Mouse (Mus musculus): Measurements from ENCODE around the gene Bach2. TPM values are rescaled to one million over a fixed set of nuclear protein-coding genes. Genes with fewer than 3 reads are reported as not detected.

Bach2 gene
- polyA plus RNA-seq, 1 experiment from 2014 or later, result 4.8 TPM

DNA sequence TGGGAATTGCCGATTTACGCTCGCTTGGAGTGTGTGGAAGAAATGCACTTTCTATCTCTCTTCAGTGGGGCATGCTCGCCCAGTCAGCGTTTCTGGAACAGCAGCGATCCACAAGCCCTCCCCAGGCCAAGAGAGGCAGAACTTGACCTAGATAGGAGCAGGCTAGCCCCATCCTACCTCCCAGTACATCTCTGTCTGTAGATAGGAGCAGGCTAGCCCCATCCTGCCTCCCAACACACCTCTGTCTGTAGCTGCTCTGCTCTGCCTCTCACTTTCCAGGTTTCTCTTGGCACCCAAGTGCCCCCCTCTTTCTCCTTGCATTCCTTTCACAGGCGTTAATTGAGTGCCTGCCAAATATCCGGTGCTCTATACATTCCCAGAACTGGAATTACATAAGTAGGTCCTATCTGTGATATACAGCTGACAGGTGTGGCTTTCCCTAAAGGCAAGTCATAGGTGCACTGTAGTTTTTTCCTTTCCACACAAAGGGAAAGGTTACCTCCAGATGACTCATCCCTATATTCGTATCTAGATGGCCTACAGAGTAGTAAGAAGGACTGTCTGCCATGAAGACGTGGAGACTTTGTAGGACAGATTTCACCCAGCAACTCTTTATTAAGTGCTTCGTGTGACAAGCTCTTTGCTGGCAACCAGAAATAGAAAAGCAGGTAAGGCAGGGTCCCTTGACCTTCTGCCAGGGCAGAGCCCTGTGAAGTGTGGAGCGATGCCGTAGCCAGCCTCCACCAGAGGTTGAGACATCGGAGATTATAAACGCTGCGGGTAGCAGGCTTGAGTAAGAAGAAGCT is 137.3 kb downstream of the Bach2 start:
- WGBS, result 81% methylated on average over 16 of the region's 16 CpGs
- no peak for DNase-seq (ENCODE audit: low spot score)
- no peaks in the 10 kb centered on the region for H3K9me3 ChIP-seq (ENCODE audit: control insufficient read depth, low read length)
- H3K4me1 ChIP-seq (replicated peaks; ENCODE audit: control insufficient read depth, insufficient read depth, low read length), result peaks cover 4% of the 10 kb centered on the region
- no peaks in the 10 kb centered on the region for H3K27me3 ChIP-seq (replicated peaks; ENCODE audit: control insufficient read depth, insufficient read depth, low read length)
- no peak for ATAC-seq (replicated peaks; ENCODE audit: low FRiP score)
- H3K27ac ChIP-seq (ENCODE audit: low read depth, low read length), result no peak overlapping the region
- H3K4me3 ChIP-seq (ENCODE audit: low read depth, low read length), result no peak overlapping the region
- no peaks in the 10 kb centered on the region for H3K36me3 ChIP-seq (ENCODE audit: control insufficient read depth, insufficient read depth, low read length)
- H3K9ac ChIP-seq (ENCODE audit: low read depth, low read length), result no peak overlapping the region
- no peak overlapping the region for H3K4me2 ChIP-seq

DNA sequence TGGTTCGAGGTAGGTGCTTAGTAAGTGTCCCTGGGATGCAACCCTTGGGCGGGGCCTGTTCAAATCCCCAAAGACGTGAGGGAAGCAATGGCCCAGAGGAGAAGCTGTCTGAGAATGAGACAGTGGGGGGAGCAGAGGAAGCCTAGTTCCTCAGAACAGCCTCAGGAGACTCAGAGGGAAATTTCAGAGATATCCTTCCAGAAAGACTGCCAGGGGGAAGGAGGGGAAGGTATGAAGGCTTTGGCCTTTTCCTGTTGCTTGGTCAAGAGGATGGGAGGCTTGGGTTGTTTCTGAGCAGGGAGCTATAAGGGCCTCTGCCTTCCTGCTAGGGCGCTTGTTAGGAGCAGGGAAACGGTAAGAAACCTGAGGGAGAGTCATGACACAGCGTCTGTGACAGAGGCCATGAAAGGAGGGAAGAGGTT is 137.9 kb downstream of the Bach2 start:
- H3K4me1 ChIP-seq (replicated peaks; ENCODE audit: control insufficient read depth, insufficient read depth, low read length), result peaks cover 4% of the 10 kb centered on the region
- H3K9ac ChIP-seq (ENCODE audit: low read depth, low read length), result no peak overlapping the region

DNA sequence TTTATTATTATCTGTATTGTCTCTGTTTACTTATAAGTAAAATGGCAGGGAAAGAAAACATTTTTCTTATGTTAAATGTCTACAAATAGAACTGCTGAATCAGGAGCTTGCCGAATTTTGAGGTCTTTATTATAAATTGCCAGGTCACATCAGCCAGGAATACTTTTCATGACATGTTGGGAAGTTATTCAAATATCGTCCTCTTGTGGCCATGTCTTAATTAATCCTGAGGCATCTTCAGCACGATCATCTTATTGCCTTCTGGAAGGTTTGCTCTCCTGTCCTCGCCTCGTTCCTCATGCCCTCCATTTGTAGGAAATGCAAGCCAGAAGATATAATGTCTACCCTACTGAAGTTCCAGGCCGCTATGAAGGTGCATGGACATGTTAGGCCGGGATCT is 140.5 kb downstream of the Bach2 start:
- ATAC-seq (replicated peaks; ENCODE audit: low FRiP score) (no peak), DNase-seq (ENCODE audit: low spot score) (no peak)
- Histone ChIP-seq H3K4me2 (no peak overlapping the region), H3K9ac (ENCODE audit: low read depth, low read length) (no peak overlapping the region), H3K27ac (ENCODE audit: low read depth, low read length) (no peak overlapping the region), H3K4me1 (replicated peaks; ENCODE audit: control insufficient read depth, insufficient read depth, low read length) (no peaks in the 10 kb centered on the region; the same call in 1 of the 2 replicates), H3K36me3 (ENCODE audit: control insufficient read depth, insufficient read depth, low read length) (no peaks in the 10 kb centered on the region), H3K9me3 (ENCODE audit: control insufficient read depth, low read length) (no peaks in the 10 kb centered on the region), H3K27me3 (replicated peaks; ENCODE audit: control insufficient read depth, insufficient read depth, low read length) (no peaks in the 10 kb centered on the region), H3K4me3 (ENCODE audit: low read depth, low read length) (no peak overlapping the region)
- WGBS, result 82% methylated on average over 7 of the region's 7 CpGs

More for the DNA sequence above, 137.9 kb downstream of the Bach2 start:
- WGBS, result 52% methylated on average over 6 of the region's 6 CpGs
- DNase-seq (ENCODE audit: low spot score) (no peak), ATAC-seq (replicated peaks; ENCODE audit: low FRiP score) (no peak)
- Histone ChIP-seq H3K4me2 (no peak overlapping the region), H3K9me3 (ENCODE audit: control insufficient read depth, low read length) (no peaks in the 10 kb centered on the region), H3K4me3 (ENCODE audit: low read depth, low read length) (no peak overlapping the region), H3K36me3 (ENCODE audit: control insufficient read depth, insufficient read depth, low read length) (no peaks in the 10 kb centered on the region), H3K27ac (ENCODE audit: low read depth, low read length) (no peak overlapping the region), H3K27me3 (replicated peaks; ENCODE audit: control insufficient read depth, insufficient read depth, low read length) (no peaks in the 10 kb centered on the region)

DNA sequence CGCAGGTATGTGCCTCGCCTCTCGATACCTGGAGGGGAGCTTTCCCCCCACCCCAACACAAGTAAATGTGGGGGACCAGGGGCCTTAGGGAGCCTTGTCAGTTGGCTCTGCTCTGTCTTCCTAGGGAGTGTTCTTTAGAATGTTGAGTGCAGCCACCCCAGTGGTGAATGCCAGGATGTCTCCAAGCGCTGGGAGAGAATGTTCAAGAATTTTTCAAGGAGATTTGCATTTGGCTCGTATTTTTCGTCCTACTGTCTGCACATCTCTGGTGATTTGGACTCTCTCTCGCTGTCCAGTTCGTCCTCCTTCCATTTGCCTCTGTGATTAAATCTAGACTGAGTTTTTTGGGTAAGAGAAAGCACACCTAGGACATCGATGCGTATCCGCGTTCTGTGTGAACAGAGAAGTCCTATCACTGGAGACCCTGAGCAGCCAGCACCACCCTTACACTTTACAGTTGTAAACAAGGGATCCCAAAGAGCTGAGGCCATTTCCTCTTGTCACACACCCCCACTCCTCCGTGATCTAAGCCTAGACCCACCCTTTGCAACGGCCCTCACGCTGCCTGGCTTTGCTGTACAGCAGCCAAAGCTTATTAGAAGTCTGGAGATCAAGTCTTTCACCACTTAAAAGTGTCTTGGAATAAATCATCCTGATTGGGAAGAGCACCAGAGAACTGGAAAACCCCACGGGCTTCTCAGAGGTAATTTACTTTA is 143.2 kb downstream of the Bach2 start:
- Histone ChIP-seq H3K27ac (ENCODE audit: low read depth, low read length) (no peak overlapping the region), H3K9ac (ENCODE audit: low read depth, low read length) (no peak overlapping the region), H3K4me3 (ENCODE audit: low read depth, low read length) (no peak overlapping the region), H3K9me3 (ENCODE audit: control insufficient read depth, low read length) (no peaks in the 10 kb centered on the region), H3K4me1 (replicated peaks; ENCODE audit: control insufficient read depth, insufficient read depth, low read length) (peaks cover 3% of the 10 kb centered on the region; the same call in 1 of the 2 replicates), H3K4me2 (no peak overlapping the region), H3K36me3 (ENCODE audit: control insufficient read depth, insufficient read depth, low read length) (no peaks in the 10 kb centered on the region), H3K27me3 (replicated peaks; ENCODE audit: control insufficient read depth, insufficient read depth, low read length) (no peaks in the 10 kb centered on the region)
- no peak for ATAC-seq (replicated peaks; ENCODE audit: low FRiP score)
- WGBS, result 76% methylated on average over 16 of the region's 16 CpGs
- no peak for DNase-seq (ENCODE audit: low spot score)

DNA sequence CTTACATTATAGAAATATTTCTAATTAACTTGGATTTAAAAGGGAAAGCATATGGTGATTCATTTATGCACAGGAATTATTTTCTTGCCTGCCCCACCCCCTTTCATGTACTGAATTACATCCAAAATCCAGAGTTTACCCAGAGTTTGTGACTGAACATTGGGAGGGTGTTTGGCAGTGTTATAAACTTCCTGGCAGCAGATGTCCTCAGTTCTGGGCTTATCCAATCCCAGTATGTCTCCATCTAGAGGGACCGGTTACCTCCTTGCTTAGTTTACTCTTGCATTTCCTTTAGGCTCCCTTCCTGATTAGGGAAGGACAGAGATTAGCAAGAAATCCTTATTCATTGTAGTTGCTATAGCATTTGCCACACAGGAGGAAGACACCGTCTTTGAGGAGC is 146.5 kb downstream of the Bach2 start:
- ATAC-seq (replicated peaks; ENCODE audit: low FRiP score), result no peak
- H3K27me3 ChIP-seq (replicated peaks; ENCODE audit: control insufficient read depth, insufficient read depth, low read length), result no peaks in the 10 kb centered on the region
- H3K9ac ChIP-seq (ENCODE audit: low read depth, low read length), result no peak overlapping the region
- H3K36me3 ChIP-seq (ENCODE audit: control insufficient read depth, insufficient read depth, low read length), result no peaks in the 10 kb centered on the region
- 74% methylated on average over 2 of the region's 2 CpGs for WGBS
- H3K4me1 ChIP-seq (replicated peaks; ENCODE audit: control insufficient read depth, insufficient read depth, low read length), result peaks cover 16% of the 10 kb centered on the region
- H3K27ac ChIP-seq (ENCODE audit: low read depth, low read length), result no peak overlapping the region
- no peak for DNase-seq (ENCODE audit: low spot score)
- no peak overlapping the region for H3K4me3 ChIP-seq (ENCODE audit: low read depth, low read length)
- no peak overlapping the region for H3K4me2 ChIP-seq
- no peaks in the 10 kb centered on the region for H3K9me3 ChIP-seq (ENCODE audit: control insufficient read depth, low read length)

DNA sequence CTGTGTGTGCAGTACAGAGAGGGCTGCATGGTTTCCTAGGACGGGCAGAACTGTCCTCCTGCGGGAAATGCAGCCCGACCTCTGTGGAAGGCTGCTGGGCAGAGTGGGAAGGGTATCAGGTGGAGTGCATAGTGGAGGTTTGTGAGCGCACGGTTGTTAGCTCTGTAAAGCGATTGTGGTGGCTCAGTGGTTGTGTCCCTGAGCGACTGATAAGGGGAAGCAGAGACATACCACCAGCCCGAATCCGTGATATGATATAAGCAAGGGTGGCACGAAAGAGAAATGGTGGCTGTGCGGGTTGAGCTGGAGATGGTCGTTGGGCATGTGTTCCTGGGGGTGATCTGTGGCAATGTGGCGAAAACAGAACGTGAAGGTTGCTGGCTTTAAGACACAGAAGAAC is 147.0 kb downstream of the Bach2 start:
- no peak overlapping the region for H3K4me2 ChIP-seq
- DNase-seq (ENCODE audit: low spot score), result no peak
- ATAC-seq (replicated peaks; ENCODE audit: low FRiP score), result no peak
- no peak overlapping the region for H3K27ac ChIP-seq (ENCODE audit: low read depth, low read length)
- no peaks in the 10 kb centered on the region for H3K9me3 ChIP-seq (ENCODE audit: control insufficient read depth, low read length)
- H3K4me1 ChIP-seq (replicated peaks; ENCODE audit: control insufficient read depth, insufficient read depth, low read length), result peaks cover 16% of the 10 kb centered on the region
- H3K27me3 ChIP-seq (replicated peaks; ENCODE audit: control insufficient read depth, insufficient read depth, low read length), result no peaks in the 10 kb centered on the region
- H3K4me3 ChIP-seq (ENCODE audit: low read depth, low read length), result no peak overlapping the region
- no peaks in the 10 kb centered on the region for H3K36me3 ChIP-seq (ENCODE audit: control insufficient read depth, insufficient read depth, low read length)
- H3K9ac ChIP-seq (ENCODE audit: low read depth, low read length), result no peak overlapping the region
- 54% methylated on average over 14 of the region's 14 CpGs for WGBS

DNA sequence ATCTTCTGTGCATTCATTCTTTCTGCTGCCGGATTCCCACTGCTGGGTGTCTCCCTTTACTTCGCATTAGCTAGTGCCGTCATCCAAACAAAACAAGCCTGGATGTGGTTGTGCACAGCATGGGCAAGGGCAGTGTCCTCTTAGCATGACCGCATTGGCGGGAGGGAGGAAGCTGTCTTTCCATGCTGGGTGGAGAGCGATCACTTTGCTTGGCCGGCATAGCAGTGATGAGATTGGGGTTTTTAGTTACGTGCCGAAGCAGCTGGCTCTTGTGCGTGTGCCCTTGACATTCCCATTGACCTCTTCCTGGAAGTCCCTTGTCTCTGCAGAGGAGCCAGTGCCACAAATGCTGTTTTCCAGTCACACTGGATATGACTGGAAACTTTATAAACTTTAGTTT is 147.7 kb downstream of the Bach2 start:
- H3K36me3 ChIP-seq (ENCODE audit: control insufficient read depth, insufficient read depth, low read length), result no peaks in the 10 kb centered on the region
- no peaks in the 10 kb centered on the region for H3K27me3 ChIP-seq (replicated peaks; ENCODE audit: control insufficient read depth, insufficient read depth, low read length)
- no peak overlapping the region for H3K27ac ChIP-seq (ENCODE audit: low read depth, low read length)
- no peak overlapping the region for H3K4me2 ChIP-seq
- peaks cover 16% of the 10 kb centered on the region for H3K4me1 ChIP-seq (replicated peaks; ENCODE audit: control insufficient read depth, insufficient read depth, low read length)
- ATAC-seq (replicated peaks; ENCODE audit: low FRiP score) (no peak), DNase-seq (ENCODE audit: low spot score) (no peak)
- no peak overlapping the region for H3K4me3 ChIP-seq (ENCODE audit: low read depth, low read length)
- no peaks in the 10 kb centered on the region for H3K9me3 ChIP-seq (ENCODE audit: control insufficient read depth, low read length)
- WGBS, result 86% methylated on average over 10 of the region's 10 CpGs
- no peak overlapping the region for H3K9ac ChIP-seq (ENCODE audit: low read depth, low read length)

DNA sequence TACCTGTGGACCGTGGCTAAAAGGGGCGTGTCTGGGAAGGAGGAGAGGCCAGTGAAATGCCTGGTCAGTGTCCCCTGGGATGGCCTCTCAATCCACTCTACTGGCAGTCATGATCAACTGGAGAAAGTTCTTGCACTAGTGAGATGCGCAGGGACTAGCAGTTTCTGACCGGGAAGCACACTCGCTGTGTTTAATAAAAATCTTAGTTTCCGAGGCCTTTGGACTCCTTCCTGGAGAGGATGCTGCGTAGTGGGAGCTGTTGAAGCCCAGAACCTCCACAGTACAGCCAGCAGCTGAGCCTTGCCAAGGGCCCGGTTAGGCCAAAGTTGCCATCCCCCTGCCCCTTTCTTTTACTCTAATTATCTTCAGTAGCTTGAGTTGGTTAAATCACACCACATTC is 148.3 kb downstream of the Bach2 start:
- H3K9me3 ChIP-seq (ENCODE audit: control insufficient read depth, low read length), result no peaks in the 10 kb centered on the region
- no peak overlapping the region for H3K27ac ChIP-seq (ENCODE audit: low read depth, low read length)
- no peaks in the 10 kb centered on the region for H3K36me3 ChIP-seq (ENCODE audit: control insufficient read depth, insufficient read depth, low read length)
- no peak for DNase-seq (ENCODE audit: low spot score)
- WGBS, result 85% methylated on average over 8 of the region's 8 CpGs
- no peak overlapping the region for H3K9ac ChIP-seq (ENCODE audit: low read depth, low read length)
- no peak for ATAC-seq (replicated peaks; ENCODE audit: low FRiP score)
- H3K4me1 ChIP-seq (replicated peaks; ENCODE audit: control insufficient read depth, insufficient read depth, low read length), result peaks cover 16% of the 10 kb centered on the region
- H3K4me2 ChIP-seq, result no peak overlapping the region
- H3K4me3 ChIP-seq (ENCODE audit: low read depth, low read length), result no peak overlapping the region
- no peaks in the 10 kb centered on the region for H3K27me3 ChIP-seq (replicated peaks; ENCODE audit: control insufficient read depth, insufficient read depth, low read length)

All from liver, embryonic 11.5 days (tissue).